In genomic region chr5:114618851-114619250, GRCm38 (mm10) we compare ENCODE assay signal across 8 mouse cellular contexts. TPM values are rescaled to one million over a fixed set of nuclear protein-coding genes. Genes with fewer than 3 reads are reported as not detected.
DNase-seq lines count a peak whose midpoint lies in the region; ATAC-seq and TF ChIP-seq lines count a peak whose summit lies in the region.

No protein-coding gene starts in this region.

- peak; percentile 84 for DNase-seq in CD4-positive, CD25-positive, alpha-beta regulatory T cell, adult 2 months (ENCODE audit: low read depth, low spot score)
- DNase-seq in right cerebral cortex, adult 2 months (ENCODE audit: low spot score in 2 of 2), result peak; percentile 66 to 77
- DNase-seq in right cerebral cortex, postnatal 36 days (ENCODE audit: low spot score in 2 of 2), result no peak
- DNase-seq in embryo, embryonic 9.5 days (ENCODE audit: extremely low spot score), result peak; percentile 79
- DNase-seq in layer of hippocampus, adult 2 months (ENCODE audit: low spot score in 2 of 2), result peak; percentile 32 to 78
- peak; percentile 88 for DNase-seq in lung, postnatal 36 days
- DNase-seq in spleen, postnatal 4 days (ENCODE audit: low spot score in 2 of 2), result peak; percentile 76 to 92

- no peak overlapping the region for H3K27ac ChIP-seq in layer of hippocampus, adult 2 months

- no peak for ATAC-seq in CD4-positive, CD25-positive, alpha-beta regulatory T cell, adult 4 months

- H3K4me3 ChIP-seq in layer of hippocampus, adult 2 months, result no peak overlapping the region

- peak; percentile 90 for TF ChIP-seq CTCF in layer of hippocampus, adult 2 months (conservative IDR thresholded peaks at IDR 0.05)

RNA-seq across cellular contexts. Expression of gene Trpv4, which starts 39.4 kb away (rescaled TPM):
- polyA plus RNA-seq in CD4-positive, CD25-positive, alpha-beta regulatory T cell, adult 4 months (2017; shearing (Covaris generic)), result 1 to 10 TPM in 1 of 2 experiments, under 1 TPM in 1; 0.13 to 1.4 TPM
- total RNA-seq in layer of hippocampus, adult 2 months (2021), result 1 to 10 TPM; 2.0 to 2.3 TPM

RNA-seq across cellular contexts. Expression of gene Fam222a, which starts 51.0 kb away (rescaled TPM):
- polyA plus RNA-seq in CD4-positive, CD25-positive, alpha-beta regulatory T cell, adult 4 months (2017; shearing (Covaris generic)), result not detected
- 1 to 10 TPM; 3.5 to 4.1 TPM for total RNA-seq in layer of hippocampus, adult 2 months (2021)

Comparison
In these comparisons a context has a peak if more than half of its experiments do, and no peak if none do; other contexts are left out.
1. DNase-seq: peak in CD4-positive, CD25-positive, alpha-beta regulatory T cell, adult 2 months (single experiment), right cerebral cortex, adult 2 months (2 of 2), embryo, embryonic 9.5 days (single experiment), layer of hippocampus, adult 2 months (2 of 2), lung, postnatal 36 days (single experiment) and spleen, postnatal 4 days (2 of 2); none in right cerebral cortex, postnatal 36 days (0 of 2).